Mouse (Mus musculus): Measurements from ENCODE around the gene Pdzrn3.

GRCm38 (mm10) chr6:101377167-101377934 is at the start of gene Pdzrn3:
- TF ChIP-seq CTCF (IDR thresholded peaks at IDR 0.05; ENCODE audit: low read depth, low read length) (no peak), TAL1 (conservative IDR thresholded peaks at IDR 0.05; ENCODE audit: low read depth, low read length) (no peak)
